Mouse (Mus musculus) small intestine, adult 2 months (tissue): ENCODE results near the gene Galnt12.

ENCODE experiments used
- CTCF ChIP-seq: fragments of 200-500 bp; IDR thresholded peaks from 2 replicates; pipeline ENCODE4 v1.5.1; 2012; ENCODE audit warnings: low read depth, mild to moderate bottlenecking, control low read depth, inconsistent platforms, low read length, moderate library complexity, mixed read lengths; ENCODE audit not compliant: insufficient replicate concordance, insufficient read length; ENCODE audit errors: extremely low read depth
- POLR2A ChIP-seq: fragments of 200-500 bp; IDR thresholded peaks from 2 replicates; pipeline ENCODE4 v1.6.1; 2012; ENCODE audit warnings: low read depth, mild to moderate bottlenecking, control low read depth, inconsistent platforms, low read length, moderate library complexity

- TF ChIP-seq CTCF (no peak), POLR2A (no peak)
These were observed 11.9 kb downstream of the Galnt12 start for GRCm38 (mm10) chr4:47103561-47103960.
